Mouse (Mus musculus) macrophage (primary cell): ENCODE results near the gene Rilpl1. TPM values are rescaled to one million over a fixed set of nuclear protein-coding genes. Genes with fewer than 3 reads are reported as not detected.
"Not testable (repeated sequence)": the region's sequence is repeated elsewhere in the genome, so short reads cannot be mapped to it uniquely, and the experiment has no call there.

Source experiments
- H3K27ac ChIP-seq: fragments of 350-480 bp; formaldehyde crosslinking; 2 replicates; pipeline ENCODE4 v1.9.0; 2021
- H3K36me3 ChIP-seq: fragments of 350-480 bp; formaldehyde crosslinking; 2 replicates; pipeline ENCODE4 v1.9.0; 2021; ENCODE audit errors: inconsistent target
- H3K4me3 ChIP-seq: fragments of 350-480 bp; formaldehyde crosslinking; 2 replicates; pipeline ENCODE4 v1.9.0; 2021; ENCODE audit errors: inconsistent target
- H3K79me2 ChIP-seq: fragments of 350-480 bp; formaldehyde crosslinking; 2 replicates; pipeline ENCODE4 v1.9.0; 2021; ENCODE audit errors: inconsistent target
- WGBS: methylation state at CpG from one replicate; pipeline ENCODE4 v1.1.7; 2026; ENCODE audit warnings: inconsistent platforms; ENCODE audit not compliant: missing documents; 5-methylcytosine and 5-hydroxymethylcytosine counted together
- polyA plus RNA-seq: library from polyadenylated mRNA; stranded (reverse); fragments of 250-400 nt; gene quantifications from 3 replicates; pipeline ENCODE4 v1.2.4, GENCODE M21; 2018; ENCODE audit warnings: inconsistent platforms
- total RNA-seq, 78 experiments: library from RNA; depleted of rRNA; stranded (reverse); fragments of 250-400 nt; gene quantifications; 1 replicate in 9 of 78; 2 replicates in 24 of 78; 3 replicates in 43 of 78; 4 replicates in 2 of 78; pipeline ENCODE4 v1.2.4; 2018; ENCODE audit warnings: inconsistent platforms in 56 of 78

Rilpl1 gene
- 1 to 10 TPM; 1.3 to 9.8 (median 4.4) TPM for total RNA-seq (2018; cell fraction: chromatin; rRNA removed)
- 10 to 100 TPM in 3 of 26 experiments, 1 to 10 TPM in 23; 3.7 to 13.4 (median 6.3) TPM for total RNA-seq (2018; cell fraction: cytosol; rRNA removed)
- total RNA-seq (2018; cell fraction: nucleus; rRNA removed), result 10 to 100 TPM in 1 of 26 experiments, 1 to 10 TPM in 25; 1.5 to 12.4 (median 3.8) TPM
- polyA plus RNA-seq, result 4.3 to 9.6 TPM (median 7.6 TPM) in 3 replicates

GRCm38 (mm10) chr5:124530655-124531582, at the start of gene Rilpl1:
Rilpl1 (minus strand) TSS chr5:124531391.
- Histone ChIP-seq H3K27ac (no peak within 1 kb of the TSS), H3K4me3 (peak within 1 kb of the TSS; percentile 26), H3K79me2 (no peaks in the 10 kb centered on the region), H3K36me3 (no peaks in the 10 kb centered on the region)
- 2% methylated on average over 86 of the region's 96 CpGs for WGBS

GRCm38 (mm10) chr5:124578633-124579317, 47.6 kb upstream of the Rilpl1 start, which contains the start of the genes Eif2b1 and Gtf2h3:
Eif2b1 (minus strand) TSS chr5:124579131.
Gtf2h3 (plus strand) TSS chr5:124579140.
- peak within 1 kb of the TSS; percentile 94 for H3K4me3 ChIP-seq
- H3K27ac ChIP-seq, result peak within 1 kb of the TSS; percentile 40
- peaks cover 21% of the 10 kb centered on the region; the same call in 1 of the 2 replicates for H3K79me2 ChIP-seq
- WGBS, result 1% methylated on average over 51 of the region's 51 CpGs
- peaks cover 27% of the 10 kb centered on the region for H3K36me3 ChIP-seq

- no peak overlapping the region for H3K4me3 ChIP-seq
- 94% methylated on average over 6 of the region's 7 CpGs for WGBS
Observed at GRCm38 (mm10) chr5:124575467-124575866, 44.3 kb upstream of the Rilpl1 start.

GRCm38 (mm10) chr5:124571068-124571467, 39.9 kb upstream of the Rilpl1 start:
- Histone ChIP-seq H3K79me2 (no peaks in the 10 kb centered on the region), H3K4me3 (no peak overlapping the region), H3K27ac (no peak overlapping the region), H3K36me3 (peaks cover 96% of the 10 kb centered on the region)
- 93% methylated on average over 12 of the region's 12 CpGs for WGBS

More at GRCm38 (mm10) chr5:124575467-124575866, 44.3 kb upstream of the Rilpl1 start:
- Histone ChIP-seq H3K79me2 (peaks cover 21% of the 10 kb centered on the region; the same call in 1 of the 2 replicates), H3K27ac (no peak overlapping the region), H3K36me3 (peaks cover 60% of the 10 kb centered on the region)

GRCm38 (mm10) chr5:124555145-124555544, 24.0 kb upstream of the Rilpl1 start:
- peaks cover 44% of the 10 kb centered on the region; the same call in 1 of the 2 replicates for H3K36me3 ChIP-seq
- H3K27ac ChIP-seq, result no peak overlapping the region
- 40% methylated on average over 1 of the region's 1 CpGs for WGBS
- H3K4me3 ChIP-seq, result no peak overlapping the region
- H3K79me2 ChIP-seq, result peaks cover 9% of the 10 kb centered on the region; the same call in 1 of the 2 replicates

- peak overlapping the region; percentile 71; the same call in 1 of the 2 replicates for H3K4me3 ChIP-seq
- H3K27ac ChIP-seq, result no peak overlapping the region
- peaks cover 32% of the 10 kb centered on the region for H3K36me3 ChIP-seq
- H3K79me2 ChIP-seq, result peaks cover 12% of the 10 kb centered on the region; the same call in 1 of the 2 replicates
- 86% methylated on average over 6 of the region's 6 CpGs for WGBS
Observed at GRCm38 (mm10) chr5:124553607-124554006, 22.4 kb upstream of the Rilpl1 start.

- H3K27ac ChIP-seq, result peak within 1 kb of the TSS; percentile 38
- peaks cover 33% of the 10 kb centered on the region for H3K36me3 ChIP-seq
- peaks cover 21% of the 10 kb centered on the region for H3K79me2 ChIP-seq
- WGBS, result 2% methylated on average over 56 of the region's 66 CpGs
- H3K4me3 ChIP-seq, result peak within 1 kb of the TSS; percentile 71
Observed at GRCm38 (mm10) chr5:124552558-124553307, 21.5 kb upstream of the Rilpl1 start, which contains the start of gene Ddx55. Ddx55 (plus strand) TSS chr5:124552864.

- H3K27ac ChIP-seq, result peak overlapping the region; percentile 38
- 11% methylated on average over 9 of the region's 9 CpGs for WGBS
- H3K36me3 ChIP-seq, result peaks cover 35% of the 10 kb centered on the region
- H3K4me3 ChIP-seq, result peak overlapping the region; percentile 71
- H3K79me2 ChIP-seq, result peaks cover 27% of the 10 kb centered on the region
Observed at GRCm38 (mm10) chr5:124552094-124552472, 20.9 kb upstream of the Rilpl1 start.

- peak overlapping the region; percentile 71 for H3K4me3 ChIP-seq
- peak overlapping the region; percentile 38 for H3K27ac ChIP-seq
- WGBS, result 40% methylated on average over 5 of the region's 5 CpGs
- peaks cover 33% of the 10 kb centered on the region for H3K79me2 ChIP-seq
- H3K36me3 ChIP-seq, result peaks cover 33% of the 10 kb centered on the region
Observed at GRCm38 (mm10) chr5:124551349-124552093, 20.3 kb upstream of the Rilpl1 start.

GRCm38 (mm10) chr5:124550737-124551136, 19.5 kb upstream of the Rilpl1 start:
- not testable (repeated sequence) for H3K27ac ChIP-seq, H3K4me3 ChIP-seq
- 100% methylated on average over 1 of the region's 4 CpGs for WGBS
- Histone ChIP-seq H3K36me3 (peaks cover 33% of the 10 kb centered on the region), H3K79me2 (peaks cover 41% of the 10 kb centered on the region)

GRCm38 (mm10) chr5:124541602-124541973, 10.4 kb upstream of the Rilpl1 start:
- peak overlapping the region; percentile 59 for H3K4me3 ChIP-seq
- peaks cover 39% of the 10 kb centered on the region for H3K36me3 ChIP-seq
- peaks cover 53% of the 10 kb centered on the region for H3K79me2 ChIP-seq
- 13% methylated on average over 8 of the region's 8 CpGs for WGBS
- peak overlapping the region; percentile 37 for H3K27ac ChIP-seq

- Histone ChIP-seq H3K36me3 (peaks cover 33% of the 10 kb centered on the region), H3K79me2 (peaks cover 48% of the 10 kb centered on the region), H3K4me3 (peak overlapping the region; percentile 59), H3K27ac (peak overlapping the region; percentile 37)
- 1% methylated on average over 70 of the region's 89 CpGs for WGBS
Observed at GRCm38 (mm10) chr5:124540905-124541601, 9.9 kb upstream of the Rilpl1 start.

- peak within 1 kb of the TSS; percentile 59 for H3K4me3 ChIP-seq
- peaks cover 41% of the 10 kb centered on the region for H3K79me2 ChIP-seq
- H3K27ac ChIP-seq, result peak within 1 kb of the TSS; percentile 55
- WGBS, result 2% methylated on average over 31 of the region's 35 CpGs
- peaks cover 28% of the 10 kb centered on the region for H3K36me3 ChIP-seq
Observed at GRCm38 (mm10) chr5:124540383-124540786, 9.2 kb upstream of the Rilpl1 start, which contains the start of gene Tmed2. Tmed2 (plus strand) TSS chr5:124540695.
